Mouse (Mus musculus): ENCODE measurements around the gene Olfr1416. TPM values are rescaled to one million over a fixed set of nuclear protein-coding genes. Genes with fewer than 3 reads are reported as not detected.

The Olfr1416 gene
- polyA plus RNA-seq (2014; fragmentation: Illumina TruSeq; extraction: RNeasy Lipid Tissue Mini Kit (QIAGEN cat#74804); ENCODE audit: low read depth, low replicate concordance): not detected

GRCm38 (mm10) chr1:92485013-92485412, at the start of gene Olfr1416:
TSS of gene Olfr1416 (minus strand) at chr1:92485113.

GRCm38 (mm10) chr1:92518561-92518960, 33.6 kb upstream of the Olfr1416 start, which contains the start of gene Olfr1414:
TSS of gene Olfr1414 (minus strand) at chr1:92518661.

GRCm38 (mm10) chr1:92496001-92496400, 11.1 kb upstream of the Olfr1416 start, which contains the start of gene Olfr1415:
TSS of gene Olfr1415 (minus strand) at chr1:92496101.

GRCm38 (mm10) chr1:92473165-92474041, 11.5 kb downstream of the Olfr1416 start, which contains the start of gene Ndufa10:
TSS of gene Ndufa10 (minus strand) at chr1:92473860.

Other genes starting within 250 kb of the Olfr1416 start
- 46.3 TPM for gene Ndufa10, start 11.3 kb downstream of the Olfr1416 start, polyA plus RNA-seq (2014; fragmentation: Illumina TruSeq; extraction: RNeasy Lipid Tissue Mini Kit (QIAGEN cat#74804); ENCODE audit: low read depth, low replicate concordance)
- not detected for gene Olfr1415, start 11.0 kb upstream of the Olfr1416 start, polyA plus RNA-seq (2014; fragmentation: Illumina TruSeq; extraction: RNeasy Lipid Tissue Mini Kit (QIAGEN cat#74804); ENCODE audit: low read depth, low replicate concordance)
- not detected for gene Olfr1414, start 33.5 kb upstream of the Olfr1416 start, polyA plus RNA-seq (2014; fragmentation: Illumina TruSeq; extraction: RNeasy Lipid Tissue Mini Kit (QIAGEN cat#74804); ENCODE audit: low read depth, low replicate concordance)
- not detected for gene Olfr1413, start 86.2 kb upstream of the Olfr1416 start, polyA plus RNA-seq (2014; fragmentation: Illumina TruSeq; extraction: RNeasy Lipid Tissue Mini Kit (QIAGEN cat#74804); ENCODE audit: low read depth, low replicate concordance)
- gene Olfr1412, start 100.7 kb upstream of the Olfr1416 start, polyA plus RNA-seq (2014; fragmentation: Illumina TruSeq; extraction: RNeasy Lipid Tissue Mini Kit (QIAGEN cat#74804); ENCODE audit: low read depth, low replicate concordance): not detected
- not detected for gene Olfr1411, start 109.3 kb upstream of the Olfr1416 start, polyA plus RNA-seq (2014; fragmentation: Illumina TruSeq; extraction: RNeasy Lipid Tissue Mini Kit (QIAGEN cat#74804); ENCODE audit: low read depth, low replicate concordance)
- gene Olfr1410, start 120.7 kb upstream of the Olfr1416 start, polyA plus RNA-seq (2014; fragmentation: Illumina TruSeq; extraction: RNeasy Lipid Tissue Mini Kit (QIAGEN cat#74804); ENCODE audit: low read depth, low replicate concordance): 0.03 TPM
- not detected for gene Olfr12, start 132.7 kb upstream of the Olfr1416 start, polyA plus RNA-seq (2014; fragmentation: Illumina TruSeq; extraction: RNeasy Lipid Tissue Mini Kit (QIAGEN cat#74804); ENCODE audit: low read depth, low replicate concordance)
- gene Cops9, start 156.9 kb upstream of the Olfr1416 start, polyA plus RNA-seq (2014; fragmentation: Illumina TruSeq; extraction: RNeasy Lipid Tissue Mini Kit (QIAGEN cat#74804); ENCODE audit: low read depth, low replicate concordance): 116 TPM
- not detected for gene Otos, start 163.7 kb upstream of the Olfr1416 start, polyA plus RNA-seq (2014; fragmentation: Illumina TruSeq; extraction: RNeasy Lipid Tissue Mini Kit (QIAGEN cat#74804); ENCODE audit: low read depth, low replicate concordance)

Data from testis, adult 10 weeks (tissue).